Mouse (Mus musculus) E14TG2a.4 (cell line): ENCODE results near the gene Natd1.

Source experiments
- H3K27me3 ChIP-seq: 2 replicates; pipeline ENCODE4 v1.6.1; 2014; ENCODE audit warnings: low read length, control low read depth; ENCODE audit not compliant: insufficient read depth
- H3K36me3 ChIP-seq: 2 replicates; pipeline ENCODE4 v1.6.1; 2014; ENCODE audit warnings: low read length, control low read depth; ENCODE audit not compliant: insufficient read depth
- H3K4me1 ChIP-seq: replicated peaks from 2 replicates; pipeline ENCODE4 v1.6.1; 2014; ENCODE audit warnings: low read depth, low read length, control low read depth
- H3K4me3 ChIP-seq: replicated peaks from 2 replicates; pipeline ENCODE4 v1.5.1; 2014; ENCODE audit warnings: mild to moderate bottlenecking, low read length
- H3K9me3 ChIP-seq: 2 replicates; pipeline ENCODE4 v1.6.1; 2014; ENCODE audit warnings: low read length, control low read depth
- CTCF ChIP-seq: conservative IDR thresholded peaks from 2 replicates; pipeline ENCODE4 v1.5.1; 2014; ENCODE audit warnings: low read length
- NANOG ChIP-seq: IDR thresholded peaks from 2 replicates; pipeline ENCODE4 v1.6.1; 2014; ENCODE audit warnings: borderline replicate concordance, low read length, mixed read lengths
- POU5F1 ChIP-seq: IDR thresholded peaks from 2 replicates; pipeline ENCODE4 v1.6.1; 2014; ENCODE audit warnings: low read length, borderline replicate concordance

Gene Natd1

DNA sequence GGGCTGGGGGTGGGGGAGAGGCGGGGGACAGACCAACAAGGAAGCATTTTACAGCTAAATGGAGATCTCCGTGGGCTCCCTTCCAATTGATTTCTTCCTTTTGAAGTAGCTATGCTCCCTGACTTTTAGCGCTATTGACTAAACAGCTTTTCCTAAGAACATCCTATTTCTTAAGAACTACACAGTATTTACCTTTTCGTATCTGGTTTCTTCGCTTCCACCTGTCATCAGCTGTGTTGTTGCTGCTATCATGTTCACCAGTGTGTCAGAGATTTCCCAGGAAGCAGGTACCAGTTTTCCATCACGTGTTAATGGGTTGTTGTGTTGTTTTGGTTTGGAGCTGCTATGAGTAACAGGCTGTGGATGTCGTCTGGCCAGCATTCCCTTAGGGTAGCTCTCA, at the start of gene Natd1:
Gene Natd1, minus strand, starts transcription at position 260 of the 400 bp plus-strand sequence.
- Histone ChIP-seq H3K36me3 (peaks cover 19% of the 10 kb centered on the region), H3K4me3 (peak within 1 kb of the TSS; percentile 97), H3K27me3 (no peaks in the 10 kb centered on the region), H3K4me1 (peaks cover 88% of the 10 kb centered on the region), H3K9me3 (no peaks in the 10 kb centered on the region)
- TF ChIP-seq NANOG, result no peak
- no peak for TF ChIP-seq POU5F1
- no peak for TF ChIP-seq CTCF

DNA sequence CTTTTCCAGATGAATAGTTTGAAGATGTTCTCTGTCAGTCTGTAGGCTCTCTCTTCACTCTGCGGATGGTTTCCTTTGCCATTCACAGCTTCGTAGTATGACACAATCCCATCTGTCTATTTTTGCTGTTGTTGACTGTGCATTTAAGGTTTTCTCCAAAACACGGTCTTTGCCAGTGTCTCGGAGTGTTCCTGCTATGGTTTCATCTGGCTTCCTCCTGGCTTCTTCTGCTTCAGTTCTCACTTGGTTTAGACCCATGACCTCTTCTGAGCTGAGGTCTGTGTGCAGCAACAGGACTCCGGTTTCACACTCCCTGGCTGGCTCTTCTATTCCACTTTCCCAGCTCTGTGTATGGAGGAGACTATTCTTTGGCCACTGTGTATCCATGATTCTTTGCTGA, 48.2 kb upstream of the Natd1 start:
- TF ChIP-seq CTCF, result no peak
- no peak for TF ChIP-seq NANOG
- TF ChIP-seq POU5F1, result no peak
- no peak overlapping the region for H3K4me3 ChIP-seq
- no peaks in the 10 kb centered on the region for H3K9me3 ChIP-seq
- 0 out of 2 replicates have a peak, but pooled peaks cover 6% of the 10 kb centered on the region for H3K27me3 ChIP-seq
- H3K4me1 ChIP-seq, result peaks cover 2% of the 10 kb centered on the region; the same call in 1 of the 2 replicates
- no peaks in the 10 kb centered on the region for H3K36me3 ChIP-seq

DNA sequence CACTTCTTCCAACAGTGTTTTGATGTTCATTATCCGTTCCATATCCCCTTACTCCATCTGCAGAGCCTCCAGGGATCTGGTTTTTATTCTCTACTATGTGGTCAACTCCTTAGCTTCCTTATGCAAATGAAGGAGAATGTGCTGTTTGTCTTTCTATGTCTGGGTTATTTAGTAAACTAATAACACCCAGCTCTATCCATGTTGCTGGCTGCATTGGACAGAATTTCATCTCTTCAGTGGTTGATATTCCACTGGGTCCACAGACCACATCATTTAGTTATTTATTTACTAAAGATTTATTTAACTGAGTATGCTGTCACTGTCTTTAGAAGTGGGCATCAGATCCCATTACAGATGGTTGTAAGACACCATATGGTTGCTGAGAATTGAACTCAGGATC, 46.6 kb upstream of the Natd1 start:
- peaks cover 15% of the 10 kb centered on the region for H3K27me3 ChIP-seq
- no peak overlapping the region for H3K4me3 ChIP-seq
- no peaks in the 10 kb centered on the region for H3K9me3 ChIP-seq
- TF ChIP-seq POU5F1, result no peak
- TF ChIP-seq NANOG, result no peak
- TF ChIP-seq CTCF, result no peak
- H3K36me3 ChIP-seq, result no peaks in the 10 kb centered on the region
- H3K4me1 ChIP-seq, result peaks cover 7% of the 10 kb centered on the region

DNA sequence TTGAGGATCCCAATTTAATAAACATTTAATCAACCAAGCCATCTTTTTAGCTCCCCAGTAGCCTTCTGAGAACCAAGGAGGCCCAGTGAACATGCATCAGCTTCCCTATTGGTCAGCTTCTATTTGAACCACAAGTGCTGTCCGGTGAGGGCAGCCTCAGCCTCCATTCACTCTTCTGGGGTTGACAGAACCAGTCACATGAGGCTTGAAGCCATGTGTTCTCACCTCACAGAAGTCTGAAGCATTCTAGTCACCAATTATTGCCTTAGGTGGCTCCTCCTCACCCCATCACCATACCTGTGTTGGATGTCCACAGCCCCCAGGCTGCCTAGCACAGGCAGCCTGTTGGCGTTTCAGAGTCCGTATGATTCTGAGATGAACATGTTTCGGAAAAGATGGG, 44.4 kb upstream of the Natd1 start:
- peaks cover 15% of the 10 kb centered on the region for H3K27me3 ChIP-seq
- TF ChIP-seq NANOG, result no peak
- TF ChIP-seq CTCF, result no peak
- TF ChIP-seq POU5F1, result no peak
- no peaks in the 10 kb centered on the region for H3K36me3 ChIP-seq
- peaks cover 22% of the 10 kb centered on the region for H3K4me1 ChIP-seq
- no peaks in the 10 kb centered on the region for H3K9me3 ChIP-seq
- H3K4me3 ChIP-seq, result no peak overlapping the region

DNA sequence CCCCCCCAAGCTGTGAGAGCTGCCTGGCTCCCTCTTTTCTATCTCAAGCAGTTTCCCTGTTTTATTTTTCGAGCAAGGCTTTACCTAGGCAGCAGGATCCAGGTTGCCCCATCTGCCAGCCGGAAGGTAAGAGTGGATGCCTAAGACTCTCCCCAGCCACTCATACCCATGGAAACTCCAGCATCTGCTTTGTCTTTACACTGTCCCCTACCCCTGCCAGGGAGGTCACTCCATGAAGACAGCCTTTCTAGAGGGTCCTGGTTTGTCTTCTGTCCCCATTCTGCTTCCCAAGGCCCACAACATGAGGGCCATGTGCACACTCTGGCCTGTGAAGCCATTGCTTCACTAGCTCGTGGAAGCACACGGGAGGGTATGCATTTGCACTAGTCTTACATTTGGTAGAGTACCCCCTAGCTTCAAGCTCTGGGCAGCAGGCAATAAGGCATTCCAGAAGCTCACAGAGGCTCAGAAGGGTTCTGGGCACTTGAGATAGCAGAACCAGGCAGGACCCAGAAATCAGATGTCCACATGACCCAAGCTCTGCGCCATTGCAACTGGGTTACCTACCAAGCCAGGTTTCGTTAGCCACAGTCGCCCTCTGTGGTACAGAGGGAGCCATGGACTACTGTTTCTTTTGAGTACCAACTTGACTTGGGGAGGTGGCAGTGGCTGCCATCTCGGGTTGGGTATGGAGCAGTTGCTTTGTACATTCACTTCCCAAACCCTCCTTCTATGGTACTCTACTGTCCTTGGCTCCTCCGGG, 41.3 kb upstream of the Natd1 start:
- Histone ChIP-seq H3K27me3 (peaks cover 15% of the 10 kb centered on the region), H3K4me1 (peaks cover 35% of the 10 kb centered on the region)
- TF ChIP-seq POU5F1 (no peak), NANOG (no peak), CTCF (no peak)

DNA sequence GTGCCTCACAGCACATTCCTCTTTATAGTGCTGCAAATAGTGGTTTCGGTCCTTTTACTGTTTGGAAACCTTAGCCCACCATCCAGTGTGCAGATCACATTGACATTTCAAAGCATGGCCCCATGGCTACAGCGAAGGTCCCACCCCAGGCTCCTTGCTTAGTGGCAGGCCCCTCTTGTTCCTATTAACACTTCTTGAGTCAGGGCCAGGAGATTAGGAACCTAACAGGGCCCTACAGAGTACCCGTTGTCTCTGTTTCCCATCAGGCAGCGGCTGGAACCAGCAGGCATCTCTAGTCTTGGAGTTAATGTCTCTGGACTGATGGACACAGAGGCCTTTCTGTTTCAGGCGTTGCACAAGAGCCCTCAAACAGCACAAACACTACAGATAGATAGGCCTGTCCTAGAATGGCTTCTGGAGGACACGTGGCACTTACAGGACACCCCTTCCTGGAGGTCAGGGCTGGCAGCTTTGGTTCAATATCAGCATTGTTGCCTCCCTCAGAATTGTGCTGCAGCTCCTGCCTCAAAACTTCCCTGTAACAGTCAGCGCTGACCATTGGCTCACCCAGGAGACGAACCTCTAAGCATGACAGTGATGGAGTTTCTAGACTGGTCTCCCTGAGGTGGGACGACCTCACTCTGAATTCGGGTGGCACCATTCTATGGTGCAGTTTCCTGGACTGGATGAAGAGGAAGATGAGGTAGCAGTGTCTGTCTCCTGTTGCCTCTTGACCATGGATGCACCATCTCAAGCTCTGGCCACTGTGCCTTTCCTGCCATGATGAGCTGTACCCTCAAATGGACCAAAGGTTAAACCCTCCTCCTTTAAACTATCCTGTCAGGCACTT, 39.9 kb upstream of the Natd1 start:
- H3K4me1 ChIP-seq, result peaks cover 38% of the 10 kb centered on the region

More for the DNA sequence above, 41.3 kb upstream of the Natd1 start:
- no peak overlapping the region for H3K4me3 ChIP-seq
- no peaks in the 10 kb centered on the region for H3K9me3 ChIP-seq
- H3K36me3 ChIP-seq, result peaks cover 27% of the 10 kb centered on the region

DNA sequence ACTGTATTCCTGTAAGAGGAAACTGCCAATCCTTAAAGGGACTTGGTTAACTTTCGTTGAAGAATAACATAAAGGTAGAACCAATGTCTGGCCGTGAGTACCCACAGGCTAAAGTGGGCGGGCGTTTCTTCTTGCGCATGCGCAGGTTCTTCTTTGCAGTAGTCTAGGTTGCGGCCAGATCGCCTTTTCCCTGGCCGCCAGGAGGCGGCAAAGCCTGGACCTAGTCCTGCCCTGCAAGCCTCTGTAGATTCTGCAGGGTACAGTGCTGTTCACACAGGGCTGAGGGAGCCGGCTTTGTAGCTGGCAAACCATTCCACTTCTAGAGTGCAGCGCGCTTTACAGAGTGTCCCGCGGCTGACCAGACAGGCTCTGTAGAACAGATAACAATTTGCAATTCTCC, 39.3 kb upstream of the Natd1 start:
- peaks cover 47% of the 10 kb centered on the region for H3K36me3 ChIP-seq
- H3K4me3 ChIP-seq, result no peak overlapping the region
- peaks cover 15% of the 10 kb centered on the region for H3K27me3 ChIP-seq
- H3K9me3 ChIP-seq, result no peaks in the 10 kb centered on the region
- peaks cover 38% of the 10 kb centered on the region for H3K4me1 ChIP-seq
- TF ChIP-seq CTCF (peak; percentile 79), NANOG (no peak), POU5F1 (no peak)

More for the DNA sequence above, 39.9 kb upstream of the Natd1 start:
- Histone ChIP-seq H3K9me3 (no peaks in the 10 kb centered on the region), H3K36me3 (peaks cover 40% of the 10 kb centered on the region), H3K4me3 (no peak overlapping the region), H3K27me3 (peaks cover 15% of the 10 kb centered on the region)
- no peak for TF ChIP-seq NANOG
- TF ChIP-seq CTCF, result no peak
- no peak for TF ChIP-seq POU5F1

DNA sequence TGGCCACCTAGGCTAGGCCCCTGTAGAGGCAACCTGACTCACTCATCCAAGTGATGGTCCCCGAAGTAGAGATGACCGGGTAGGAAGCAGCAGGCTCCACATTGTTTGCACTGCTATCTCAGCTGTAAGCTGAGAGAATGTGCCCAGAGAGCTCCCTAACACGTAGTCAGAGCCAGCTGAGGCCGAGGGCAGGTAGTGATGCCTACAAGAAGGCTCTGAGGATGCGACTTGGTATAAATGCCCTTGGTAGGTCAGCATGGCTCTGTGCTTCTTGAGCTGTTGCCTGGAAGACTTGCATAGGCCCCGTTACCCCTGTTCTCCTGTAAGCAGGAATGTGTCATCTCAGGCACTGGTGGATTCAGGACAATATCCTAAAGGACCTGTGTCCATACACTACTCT, 38.4 kb upstream of the Natd1 start:
- H3K9me3 ChIP-seq, result no peaks in the 10 kb centered on the region
- no peak overlapping the region for H3K4me3 ChIP-seq
- H3K27me3 ChIP-seq, result peaks cover 11% of the 10 kb centered on the region
- peaks cover 55% of the 10 kb centered on the region for H3K36me3 ChIP-seq
- TF ChIP-seq NANOG (no peak), POU5F1 (no peak), CTCF (no peak)
- peaks cover 38% of the 10 kb centered on the region for H3K4me1 ChIP-seq
